Mouse (Mus musculus) hindbrain, embryonic 14.5 days (tissue): ENCODE data around the gene Ambp. TPM values are rescaled to one million over a fixed set of nuclear protein-coding genes. Genes with fewer than 3 reads are reported as not detected.

Experiments
- ATAC-seq: fragments of 200-750 bp; cut with Nextera tagmentation; 2 replicates; pipeline ENCODE4 v1.8.0; 2017; ENCODE audit warnings: moderate number of reproducible peaks, mild to moderate bottlenecking, moderate TSS enrichment, moderate library complexity; ENCODE audit not compliant: low FRiP score
- DNase-seq: peaks from one replicate; pipeline ENCODE4 v3.0.0-alpha.2; 2015; ENCODE audit warnings: low spot score
- H3K27ac ChIP-seq: fragments of 300-500 bp; sonication (generic); 2 replicates; pipeline ENCODE4 v1.5.1; 2014; ENCODE audit warnings: mild to moderate bottlenecking, moderate library complexity
- H3K27me3 ChIP-seq: fragments of 300-500 bp; sonication (generic); 2 replicates; pipeline ENCODE4 v1.6.1; 2014; ENCODE audit warnings: mild to moderate bottlenecking, low read length, mixed read lengths; ENCODE audit not compliant: control insufficient read depth, insufficient read depth
- H3K36me3 ChIP-seq: fragments of 300-500 bp; sonication (generic); replicated peaks from 2 replicates; pipeline ENCODE4 v1.6.1; 2014; ENCODE audit not compliant: control insufficient read depth, insufficient read depth
- H3K4me1 ChIP-seq: fragments of 300-500 bp; sonication (generic); replicated peaks from 2 replicates; pipeline ENCODE4 v1.6.1; 2014; ENCODE audit warnings: antibody characterized with exemption, low read length, mixed read lengths; ENCODE audit not compliant: control insufficient read depth, insufficient read depth
- H3K4me2 ChIP-seq: fragments of 300-500 bp; sonication (generic); replicated peaks from 2 replicates; pipeline ENCODE4 v1.6.1; 2014; ENCODE audit warnings: mild to moderate bottlenecking, moderate library complexity
- H3K4me3 ChIP-seq: fragments of 300-500 bp; sonication (generic); replicated peaks from 2 replicates; pipeline ENCODE4 v1.5.1; 2014; ENCODE audit warnings: mild to moderate bottlenecking, low read length
- H3K9ac ChIP-seq: fragments of 300-500 bp; sonication (generic); 2 replicates; pipeline ENCODE4 v1.6.1; 2014
- H3K9me3 ChIP-seq: fragments of 300-500 bp; sonication (generic); 2 replicates; pipeline ENCODE4 v1.6.1; 2016; ENCODE audit warnings: low read length; ENCODE audit not compliant: control insufficient read depth
- WGBS: fragments of 180-500 bp; shearing (Covaris S2); extraction: QIAGEN DNeasy Blood & Tissue Kit; methylation state at CpG from one replicate; pipeline ENCODE4 v1.1.7; 2014; 5-methylcytosine and 5-hydroxymethylcytosine counted together
- polyA plus RNA-seq: library from polyadenylated mRNA; unstranded; fragments of >200 nt; fragmentation: Nextera tagmentation; extraction: Ambion mirVana; gene quantifications from 2 replicates; pipeline ENCODE4 v1.2.1, GENCODE M21; 2014

Ambp gene
- polyA plus RNA-seq, 1 experiment from 2014 or later, result not detected

- DNase-seq (no peak), ATAC-seq (no peak)
- Histone ChIP-seq H3K36me3 (no peaks in the 10 kb centered on the region), H3K27ac (no peak overlapping the region), H3K27me3 (no peaks in the 10 kb centered on the region), H3K4me3 (no peak overlapping the region), H3K4me1 (no peaks in the 10 kb centered on the region), H3K4me2 (no peak overlapping the region), H3K9me3 (0 out of 2 replicates have a peak, but pooled peaks cover 4% of the 10 kb centered on the region), H3K9ac (no peak overlapping the region)
- WGBS, result 93% methylated on average over 6 of the region's 6 CpGs
Observed at GRCm38 (mm10) chr4:63147268-63147667, 7.3 kb downstream of the Ambp start.

- Histone ChIP-seq H3K36me3 (peaks cover 55% of the 10 kb centered on the region), H3K4me3 (no peak overlapping the region), H3K4me2 (no peak overlapping the region), H3K27me3 (no peaks in the 10 kb centered on the region), H3K9ac (no peak overlapping the region), H3K4me1 (no peaks in the 10 kb centered on the region), H3K27ac (no peak overlapping the region), H3K9me3 (no peaks in the 10 kb centered on the region)
- ATAC-seq (0 out of 2 replicates have a peak, but pooled peaks have one; percentile 51), DNase-seq (no peak)
- 95% methylated on average over 5 of the region's 5 CpGs for WGBS
Observed at GRCm38 (mm10) chr4:63129891-63130624, 24.5 kb downstream of the Ambp start.

- no peak for DNase-seq
- no peak; the same call in 1 of the 2 replicates for ATAC-seq
Observed at GRCm38 (mm10) chr4:63124861-63125466, 29.6 kb downstream of the Ambp start.

GRCm38 (mm10) chr4:63118639-63119437, 35.8 kb downstream of the Ambp start:
- H3K36me3 ChIP-seq, result peaks cover 50% of the 10 kb centered on the region
- peak; percentile 91 for ATAC-seq

More at GRCm38 (mm10) chr4:63124861-63125466, 29.6 kb downstream of the Ambp start:
- WGBS, result 68% methylated on average over 8 of the region's 8 CpGs
- H3K27me3 ChIP-seq, result no peaks in the 10 kb centered on the region
- H3K9ac ChIP-seq, result no peak overlapping the region
- no peak overlapping the region for H3K4me2 ChIP-seq
- H3K36me3 ChIP-seq, result peaks cover 52% of the 10 kb centered on the region
- H3K27ac ChIP-seq, result no peak overlapping the region
- H3K4me3 ChIP-seq, result no peak overlapping the region
- no peaks in the 10 kb centered on the region for H3K4me1 ChIP-seq
- H3K9me3 ChIP-seq, result no peaks in the 10 kb centered on the region

GRCm38 (mm10) chr4:63105651-63106050, 48.9 kb downstream of the Ambp start:
- no peak for DNase-seq
- no peaks in the 10 kb centered on the region for H3K27me3 ChIP-seq
- WGBS, result 95% methylated on average over 8 of the region's 8 CpGs

More at GRCm38 (mm10) chr4:63118639-63119437, 35.8 kb downstream of the Ambp start:
- Histone ChIP-seq H3K4me1 (no peaks in the 10 kb centered on the region), H3K27ac (no peak overlapping the region), H3K4me3 (no peak overlapping the region), H3K27me3 (no peaks in the 10 kb centered on the region), H3K4me2 (no peak overlapping the region), H3K9ac (no peak overlapping the region), H3K9me3 (no peaks in the 10 kb centered on the region)
- 91% methylated on average over 5 of the region's 5 CpGs for WGBS
- DNase-seq, result peak; percentile 92

GRCm38 (mm10) chr4:63102025-63102424, 52.6 kb downstream of the Ambp start:
- WGBS, result 86% methylated on average over 4 of the region's 4 CpGs
- Histone ChIP-seq H3K9ac (no peak overlapping the region), H3K4me2 (no peak overlapping the region), H3K36me3 (peaks cover 38% of the 10 kb centered on the region), H3K27me3 (no peaks in the 10 kb centered on the region), H3K27ac (no peak overlapping the region), H3K9me3 (no peaks in the 10 kb centered on the region), H3K4me3 (no peak overlapping the region), H3K4me1 (no peaks in the 10 kb centered on the region)
- ATAC-seq, result no peak
- no peak for DNase-seq

More at GRCm38 (mm10) chr4:63105651-63106050, 48.9 kb downstream of the Ambp start:
- Histone ChIP-seq H3K36me3 (peaks cover 14% of the 10 kb centered on the region), H3K4me1 (no peaks in the 10 kb centered on the region), H3K9me3 (no peaks in the 10 kb centered on the region), H3K4me2 (no peak overlapping the region), H3K27ac (no peak overlapping the region), H3K4me3 (no peak overlapping the region), H3K9ac (no peak overlapping the region)
- ATAC-seq, result no peak

- DNase-seq, result no peak
Observed at GRCm38 (mm10) chr4:63100478-63100877, 54.1 kb downstream of the Ambp start.

GRCm38 (mm10) chr4:63097603-63098002, 57.0 kb downstream of the Ambp start:
- Histone ChIP-seq H3K4me2 (no peak overlapping the region), H3K36me3 (peaks cover 53% of the 10 kb centered on the region), H3K9me3 (no peaks in the 10 kb centered on the region), H3K9ac (no peak overlapping the region), H3K27me3 (no peaks in the 10 kb centered on the region), H3K4me1 (no peaks in the 10 kb centered on the region), H3K27ac (no peak overlapping the region), H3K4me3 (no peak overlapping the region)
- no peak for ATAC-seq
- no peak for DNase-seq
- 83% methylated on average over 1 of the region's 1 CpGs for whole genome bisulfite sequencing

More at GRCm38 (mm10) chr4:63100478-63100877, 54.1 kb downstream of the Ambp start:
- Histone ChIP-seq H3K36me3 (peaks cover 50% of the 10 kb centered on the region), H3K4me1 (no peaks in the 10 kb centered on the region), H3K27me3 (no peaks in the 10 kb centered on the region), H3K4me3 (no peak overlapping the region), H3K4me2 (no peak overlapping the region), H3K9me3 (no peaks in the 10 kb centered on the region), H3K9ac (no peak overlapping the region), H3K27ac (no peak overlapping the region)
- 88% methylated on average over 11 of the region's 11 CpGs for WGBS
- ATAC-seq, result no peak
